Mouse (Mus musculus) heart, postnatal 14 days (tissue): Measurements from ENCODE around the gene Acyp1. TPM values are rescaled to one million over a fixed set of nuclear protein-coding genes. Genes with fewer than 3 reads are reported as not detected.

Experiments used
- DNase-seq, 2 experiments: peaks; one replicate each; pipeline ENCODE4 v3.0.0; 2021 to 2022
- intact Hi-C: fragments of 180-260 bp; cut with DNase I; formaldehyde crosslinking; loops from one replicate; pipeline ENCODE4 v1.15.1; 2025
- long read RNA-seq, 2 experiments: library from polyadenylated mRNA; stranded (forward); transcript quantifications; one replicate each; pipeline ENCODE4 v2.0.0; 2021
- total RNA-seq, 2 experiments: library from RNA; stranded (reverse); gene quantifications; 2 replicates each; pipeline ENCODE4 v1.2.3; 2021

Acyp1 gene
- total RNA-seq = 10 to 100 TPM; 19.2 to 20.3 TPM
- long read RNA-seq, experiment 1, transcript Acyp1-201 (3 exons, 648 nt) = major isoform, 7 of 10 reads
- long read RNA-seq, experiment 1, partial matches to known transcripts = 0 of 10 reads
- long read RNA-seq, experiment 1, other reads (novel, unspliced or antisense) = 0 of 10 reads
- long read RNA-seq, experiment 2, transcript Acyp1-201 (3 exons, 648 nt) = major isoform, 11 of 11 reads
- long read RNA-seq, experiment 2, partial matches to known transcripts = 0 of 11 reads
- long read RNA-seq, experiment 2, other reads (novel, unspliced or antisense) = 0 of 11 reads

DNA sequence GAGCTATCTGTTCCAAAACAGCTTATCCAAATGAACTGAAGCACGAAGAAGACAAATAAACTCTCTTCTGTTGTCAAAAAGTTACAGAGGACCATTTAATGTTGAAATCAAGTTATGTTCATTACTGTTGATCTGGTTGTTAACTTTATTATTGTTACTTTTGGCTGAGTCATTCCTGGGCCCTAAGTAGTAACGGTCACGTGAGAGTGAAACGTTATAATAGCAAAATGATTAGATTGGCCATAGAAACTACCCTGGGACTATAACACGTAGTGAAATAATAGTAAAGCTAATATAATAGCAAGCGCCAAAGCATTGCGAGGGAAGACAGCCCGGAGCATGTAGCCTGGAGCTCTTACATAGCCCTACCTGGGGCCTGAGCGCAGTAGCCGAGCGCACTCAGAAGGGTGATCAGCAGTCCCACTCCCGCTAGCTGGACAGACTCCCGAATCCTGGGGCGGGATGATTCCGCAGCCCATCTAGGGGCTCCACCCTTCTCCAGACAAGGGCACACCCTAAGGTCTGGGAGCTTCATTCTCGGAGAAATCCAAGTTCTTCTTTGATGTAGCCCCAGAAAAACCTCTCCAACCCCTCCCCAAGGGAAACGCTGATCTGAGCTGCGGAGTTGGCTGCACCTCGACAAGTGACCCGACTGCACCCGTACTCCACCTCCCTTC is at the start of gene Acyp1:
Gene Acyp1 (minus strand): TSS at position 630 of the 677 bp plus-strand sequence.
- intact Hi-C loops = loop anchor here (5.0 kb wide), 2 partner anchors 116 to 146 kb away; no protein-coding TSS in a partner anchor
- peak; percentile 57 to 62 for DNase-seq

DNA sequence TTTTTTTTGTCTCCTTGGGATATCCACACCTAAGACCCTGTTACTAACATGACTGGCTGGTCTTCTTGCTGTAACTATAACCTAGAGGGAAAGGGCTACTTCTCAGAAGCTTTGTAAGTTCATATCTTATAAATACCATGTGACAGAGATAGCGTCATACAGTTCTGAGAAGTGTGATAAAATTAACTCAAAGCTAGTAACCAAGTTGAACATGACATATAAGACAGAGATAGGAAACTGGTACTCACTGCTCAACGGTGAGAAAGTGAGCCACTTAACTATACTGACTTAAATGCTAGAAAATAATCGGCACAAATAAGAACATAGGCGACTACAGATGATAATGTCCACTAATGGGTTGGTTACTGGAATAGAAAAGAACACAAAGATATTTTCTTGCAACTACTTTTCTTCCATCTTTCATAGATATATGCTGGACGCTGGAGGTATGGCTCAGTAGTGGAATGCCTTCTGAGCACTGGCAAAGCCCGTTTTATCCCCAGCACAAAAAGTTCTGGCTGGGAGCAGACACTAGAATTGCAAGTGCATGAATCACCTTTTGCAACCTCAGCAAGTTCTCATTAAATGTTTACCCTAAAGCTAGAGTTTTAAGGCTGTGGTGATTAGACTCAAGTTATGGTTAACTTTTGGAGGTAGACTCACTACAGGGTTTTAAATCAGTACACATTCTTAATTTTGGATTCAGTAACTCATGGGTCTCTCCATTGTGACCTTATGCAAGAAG is 49.5 kb upstream of the Acyp1 start:
- intact Hi-C loops = no loop called here
- no peak for DNase-seq

DNA sequence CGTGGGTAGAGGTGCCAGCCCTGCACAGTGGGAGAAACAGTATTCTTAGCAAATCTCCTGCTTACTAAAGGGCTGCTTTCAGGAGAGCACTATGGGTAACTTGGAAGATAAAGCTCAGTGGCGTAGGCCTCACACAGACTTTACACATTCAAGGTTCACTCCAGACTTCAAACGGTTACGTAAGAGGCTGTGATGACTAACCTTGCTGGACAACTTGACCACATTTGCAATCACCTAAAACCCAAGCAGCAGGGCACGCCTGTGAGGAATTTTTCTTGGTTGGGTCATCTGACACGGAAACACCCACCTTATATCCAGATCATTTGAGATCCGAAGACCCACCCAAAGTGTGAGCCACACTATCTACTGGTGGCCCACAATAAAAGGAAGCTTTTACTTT is 41.9 kb upstream of the Acyp1 start:
- intact Hi-C loops = no loop called here
- no peak for DNase-seq

GRCm38 (mm10) chr12:85308651-85309050 is 20.4 kb upstream of the Acyp1 start:
- DNase-seq = peak in 1 of 2 experiments; percentile 21
- intact Hi-C loops = no loop called here

DNA sequence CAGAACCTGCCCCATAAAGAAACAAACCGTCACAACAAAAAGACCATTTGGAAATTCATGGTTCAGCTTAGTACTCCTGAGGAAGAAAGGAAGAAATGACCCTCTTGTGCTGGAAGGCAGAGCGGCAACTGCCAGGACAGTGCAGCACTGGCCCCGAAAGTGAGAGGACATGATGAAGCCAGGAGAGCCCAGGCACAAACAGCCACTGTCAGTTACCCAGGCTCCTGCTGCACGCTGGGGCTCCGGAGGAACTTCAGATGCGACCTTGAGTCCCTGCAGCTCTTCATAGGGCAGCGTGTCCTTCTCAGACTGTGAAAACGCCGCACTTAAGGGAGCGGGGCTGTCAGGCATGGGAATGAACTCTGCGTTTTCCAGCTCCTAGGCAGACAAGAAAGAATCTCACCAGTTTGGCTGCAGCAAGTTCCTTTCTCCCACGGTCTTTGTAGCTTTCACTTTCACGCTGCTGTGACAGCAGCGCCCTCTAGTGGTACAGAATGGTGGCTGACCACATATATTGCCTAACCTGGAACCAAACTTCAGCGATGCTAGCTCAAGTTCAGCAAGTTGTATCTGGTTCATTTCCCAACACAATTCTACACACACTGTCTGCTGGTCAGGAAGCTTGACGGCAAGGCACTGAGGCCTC is 17.1 kb upstream of the Acyp1 start:
- intact Hi-C loops = loop anchor here (1.0 to 2.0 kb wide), 3 partner anchors 136 to 213 kb away; no protein-coding TSS in a partner anchor
- peak; percentile 87 to 93 for DNase-seq

DNA sequence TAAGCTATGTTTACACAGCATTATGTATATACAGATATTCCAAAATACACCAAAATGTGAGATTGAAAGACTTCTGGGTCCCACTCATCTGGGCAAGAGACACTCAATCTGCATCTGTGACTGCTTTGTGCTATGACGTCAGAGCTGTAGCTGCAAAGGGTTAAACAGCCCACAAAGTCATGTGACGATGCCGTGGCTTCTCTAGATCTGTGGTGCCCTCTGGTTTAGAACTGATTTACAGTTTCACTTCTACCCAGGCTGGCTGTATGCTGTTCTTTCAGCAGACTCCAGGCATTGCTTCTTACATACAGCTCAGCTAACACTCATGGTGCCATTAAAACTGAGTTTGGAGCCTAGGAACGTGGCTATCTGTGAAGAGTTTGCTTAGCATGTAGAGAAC is 16.5 kb upstream of the Acyp1 start:
- DNase-seq = no peak
- intact Hi-C loops = loop anchor here (1.0 to 2.0 kb wide), 3 partner anchors 135 to 212 kb away; no protein-coding TSS in a partner anchor

DNA sequence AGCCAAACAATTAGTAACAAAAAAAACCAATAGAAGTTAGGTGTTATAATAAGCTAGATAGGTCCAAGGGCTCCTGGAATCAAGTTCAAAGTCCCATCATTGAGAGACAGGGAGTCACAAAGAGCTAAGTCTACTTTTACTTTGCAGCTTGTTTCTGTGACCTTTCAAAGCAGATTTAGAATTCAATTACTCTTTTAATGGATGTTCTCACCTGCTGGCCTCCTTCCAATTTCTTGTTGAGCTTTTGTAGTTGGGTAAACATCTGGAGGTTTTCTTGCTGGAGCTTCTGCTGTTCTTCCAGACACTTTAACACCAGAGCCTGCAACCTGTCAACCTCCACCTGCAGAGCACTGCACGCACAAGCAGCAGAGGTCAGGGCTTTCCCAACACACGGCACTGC is 15.0 kb upstream of the Acyp1 start:
- intact Hi-C loops = no loop called here
- no peak for DNase-seq

GRCm38 (mm10) chr12:85298835-85299180 is 10.6 kb upstream of the Acyp1 start:
- no peak for DNase-seq
- intact Hi-C loops = no loop called here

DNA sequence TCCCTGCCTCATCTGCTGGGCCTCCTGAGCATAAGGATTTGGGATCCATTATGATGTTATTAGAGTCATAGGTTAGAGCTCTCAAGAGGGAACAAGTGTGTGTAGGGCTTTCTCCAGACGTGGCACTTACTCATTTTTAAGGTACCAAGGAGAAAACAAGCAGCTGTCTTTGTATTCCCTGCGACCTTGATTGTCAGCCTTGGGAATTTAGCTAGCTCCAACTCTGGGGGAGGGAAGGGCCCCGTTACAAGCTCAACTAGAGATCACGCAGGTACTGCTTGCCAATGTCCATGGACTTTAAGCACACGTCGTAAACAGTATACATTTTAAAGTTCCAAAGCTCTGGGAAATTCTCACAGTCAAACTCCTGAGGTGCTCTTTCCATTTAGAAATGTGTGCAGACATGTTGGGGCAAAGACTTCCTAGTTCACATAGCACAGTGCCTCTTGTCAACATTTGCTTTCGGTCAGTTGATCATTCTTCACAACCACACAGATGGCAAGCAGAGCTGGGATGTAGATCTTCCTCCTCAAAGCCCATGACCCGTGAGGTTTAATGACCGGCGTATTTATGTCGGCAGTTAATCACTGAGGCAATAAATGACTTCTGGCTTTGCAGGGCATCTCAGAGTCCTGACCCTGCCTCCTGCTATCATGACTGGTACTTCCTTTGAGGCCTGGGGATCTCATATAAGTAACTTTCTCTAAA is 10.0 kb upstream of the Acyp1 start:
- intact Hi-C loops = no loop called here
- DNase-seq = no peak

DNA sequence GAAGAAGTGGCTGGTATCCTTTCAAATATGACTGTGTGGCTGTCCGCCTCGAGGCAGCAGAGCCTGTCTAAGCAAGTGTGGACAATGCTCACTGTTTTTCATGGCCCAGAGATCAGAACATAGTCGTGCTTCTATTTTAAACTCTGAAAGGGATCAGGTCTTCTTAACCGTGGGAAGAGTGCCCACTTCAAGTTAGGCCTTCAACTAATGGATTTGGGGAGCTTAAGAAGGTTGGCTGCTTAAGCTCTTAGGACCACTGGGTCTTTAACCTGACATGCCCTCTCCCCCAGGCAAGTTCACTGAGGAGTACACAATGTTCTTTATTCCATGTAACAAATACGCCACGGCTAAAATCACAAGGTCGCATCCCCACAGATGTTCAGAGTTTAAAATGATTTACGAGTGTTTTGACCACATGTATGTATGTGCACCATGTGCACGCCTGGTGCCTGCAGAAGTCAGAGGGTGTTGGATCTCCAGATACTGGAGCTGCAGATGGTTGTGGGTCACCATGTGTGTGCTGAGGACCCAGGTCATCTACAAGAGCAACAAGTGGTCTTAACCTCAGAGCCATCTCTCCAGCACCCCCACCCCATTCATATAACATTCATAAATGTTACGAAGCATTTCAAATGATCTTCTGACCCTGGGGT is 9.2 kb upstream of the Acyp1 start:
- DNase-seq = no peak
- intact Hi-C loops = no loop called here

DNA sequence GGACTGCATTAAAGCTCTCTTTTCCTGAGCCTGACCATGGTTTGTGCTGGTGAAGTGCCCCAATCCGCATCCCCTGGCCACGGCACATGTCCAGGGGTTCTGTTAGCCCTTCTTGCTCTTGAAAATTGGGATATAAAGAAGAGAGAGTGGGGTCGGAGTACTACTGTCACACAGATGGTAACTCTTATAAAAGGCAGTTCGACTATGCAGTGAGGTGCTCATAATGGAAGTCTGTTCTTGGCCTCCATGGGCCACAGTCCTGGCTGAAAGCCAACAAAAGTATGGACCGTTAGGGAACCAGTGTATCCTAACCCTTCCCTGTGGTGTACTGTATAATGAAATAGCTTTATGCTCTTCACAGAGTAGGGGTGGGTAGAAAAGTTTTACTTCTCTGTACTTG is 8.7 kb upstream of the Acyp1 start:
- intact Hi-C loops = no loop called here
- DNase-seq = no peak

DNA sequence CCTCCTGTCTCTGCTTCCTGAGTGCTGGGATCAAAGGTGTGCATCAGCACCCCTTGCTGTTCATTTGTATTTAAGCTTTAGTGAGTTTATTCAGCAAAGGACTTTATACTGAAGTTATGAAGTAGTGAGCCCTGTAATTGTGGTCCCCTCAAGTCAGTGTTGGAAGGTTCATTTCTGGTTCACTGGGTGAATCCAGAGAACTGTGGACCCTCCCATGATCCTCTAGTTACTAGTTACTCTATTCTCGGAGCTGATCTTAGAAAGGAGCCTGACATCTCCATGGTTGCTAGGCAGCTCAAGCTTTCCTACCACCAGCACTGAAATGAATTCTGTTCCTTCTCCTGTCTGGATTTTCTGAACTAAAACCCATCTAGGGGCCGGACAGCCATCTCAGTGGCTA is 7.3 kb upstream of the Acyp1 start:
- intact Hi-C loops = no loop called here
- no peak for DNase-seq

- no peak for DNase-seq
- intact Hi-C loops = no loop called here
These were observed 4.7 kb upstream of the Acyp1 start for GRCm38 (mm10) chr12:85292906-85293305.

DNA sequence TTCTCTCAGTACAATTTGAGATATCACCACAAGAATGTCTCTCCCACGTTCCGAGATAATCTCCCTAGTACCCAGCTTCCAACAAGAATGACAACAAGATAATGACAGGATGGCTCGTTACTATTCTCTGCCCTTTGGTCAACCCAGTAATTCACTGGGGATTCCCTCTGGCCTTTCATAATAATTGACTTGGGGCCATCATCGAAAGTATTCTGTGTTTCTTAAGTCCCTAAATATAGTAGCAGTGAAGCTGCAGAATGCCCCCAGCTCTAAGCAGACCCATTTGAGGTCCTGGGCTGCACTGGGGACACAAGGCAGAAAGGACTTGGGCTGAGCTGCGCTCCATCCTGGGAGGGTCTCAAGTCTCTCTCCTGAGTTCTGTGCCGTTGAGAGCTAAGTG is 4.0 kb upstream of the Acyp1 start:
- intact Hi-C loops = no loop called here

GRCm38 (mm10) chr12:85291541-85291940 is 3.3 kb upstream of the Acyp1 start:
- no peak for DNase-seq
- intact Hi-C loops = no loop called here

More for the DNA sequence above, 4.0 kb upstream of the Acyp1 start:
- DNase-seq = no peak

GRCm38 (mm10) chr12:85290633-85291032 is 2.4 kb upstream of the Acyp1 start:
- intact Hi-C loops = no loop called here
- DNase-seq = no peak

GRCm38 (mm10) chr12:85289157-85290000 is 1.1 kb upstream of the Acyp1 start:
- intact Hi-C loops = loop anchor here (5.0 kb wide), 2 partner anchors 117 to 147 kb away; no protein-coding TSS in a partner anchor
- DNase-seq = peak in 1 of 2 experiments; percentile 50

DNA sequence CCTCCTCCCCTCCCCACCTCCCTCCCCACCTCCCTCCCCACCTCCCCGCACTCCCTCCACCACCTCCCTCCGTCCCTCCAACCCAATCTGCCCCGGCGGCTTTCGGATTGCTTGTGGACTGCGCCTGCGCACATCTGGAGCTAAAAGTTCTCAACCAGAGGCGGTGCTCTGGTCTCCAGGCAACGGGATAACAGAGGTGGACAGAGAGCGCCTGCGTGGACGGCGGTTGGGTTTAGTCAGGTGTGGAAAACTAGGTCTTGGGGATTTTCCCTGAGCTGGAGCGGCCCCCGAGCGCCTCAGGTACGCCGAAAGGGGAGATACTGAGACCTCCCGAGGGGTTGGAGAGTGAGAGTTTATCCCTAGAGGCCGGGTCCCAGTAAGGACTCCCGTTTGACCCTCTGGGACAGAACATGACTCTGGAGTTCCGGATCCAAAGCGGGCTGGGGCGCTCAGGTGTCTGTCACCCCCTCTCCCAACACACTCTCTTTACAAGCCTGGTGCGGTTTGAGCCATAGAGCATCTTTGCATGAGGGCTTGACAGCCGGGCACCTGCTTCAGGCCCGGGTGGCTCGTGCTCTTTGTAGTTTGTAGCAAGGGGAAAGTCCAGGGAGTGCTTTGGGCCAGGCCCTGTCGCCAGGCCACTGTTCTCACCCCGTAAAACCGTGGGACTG is 383 bp upstream of the Acyp1 start, which contains the start of gene Zc2hc1c:
Gene Zc2hc1c (plus strand): TSS at position 106 of the 671 bp plus-strand sequence.
- intact Hi-C loops = loop anchor here (5.0 kb wide), 2 partner anchors 116 to 146 kb away; no protein-coding TSS in a partner anchor
- peak; percentile 91 for DNase-seq
